Mouse (Mus musculus) thymus, adult 2 months (tissue): ENCODE data around the gene Cpxm1.

Source experiments
- CTCF ChIP-seq: fragments of 200-500 bp; IDR thresholded peaks from 2 replicates; pipeline ENCODE4 v1.5.1; 2012; ENCODE audit warnings: mild to moderate bottlenecking, control low read depth, low read length, moderate library complexity, borderline replicate concordance; ENCODE audit not compliant: control insufficient read depth, poor library complexity, insufficient read depth; ENCODE audit errors: extremely low read depth
- POLR2A ChIP-seq: fragments of 200-500 bp; IDR thresholded peaks from 2 replicates; pipeline ENCODE4 v1.6.1; 2012; ENCODE audit warnings: mild to moderate bottlenecking, low read length, control low read depth, moderate library complexity; ENCODE audit not compliant: control insufficient read depth, poor library complexity, insufficient read depth; ENCODE audit errors: extremely low read depth

DNA sequence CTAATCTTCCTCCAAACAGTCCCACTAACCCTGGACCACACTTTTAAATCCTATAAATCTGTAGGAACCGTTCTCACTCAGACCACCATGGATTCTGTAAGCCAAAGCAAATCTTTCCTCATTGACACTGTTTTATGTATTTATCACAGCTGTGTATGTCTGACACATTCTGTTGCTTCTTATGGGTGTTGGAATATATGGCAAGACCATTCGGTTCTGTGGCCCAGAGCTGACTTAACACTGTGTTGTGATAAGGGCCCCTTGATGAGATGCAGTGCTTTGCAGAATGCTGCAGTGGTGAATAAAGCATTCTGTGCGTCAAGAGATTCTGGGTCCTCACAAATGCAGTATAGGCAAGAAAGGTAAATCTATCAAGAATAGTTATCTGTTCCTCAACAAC lies 34.8 kb upstream of the Cpxm1 start:
- TF ChIP-seq CTCF (no peak), POLR2A (no peak)
